Mouse (Mus musculus): ENCODE data around the gene Mllt10.

The Mllt10 gene

GRCm38 (mm10) chr2:18195285-18195684 lies 140.2 kb downstream of the Mllt10 start:
- no peak for DNase-seq (ENCODE audit: low read depth, low spot score)

DNA sequence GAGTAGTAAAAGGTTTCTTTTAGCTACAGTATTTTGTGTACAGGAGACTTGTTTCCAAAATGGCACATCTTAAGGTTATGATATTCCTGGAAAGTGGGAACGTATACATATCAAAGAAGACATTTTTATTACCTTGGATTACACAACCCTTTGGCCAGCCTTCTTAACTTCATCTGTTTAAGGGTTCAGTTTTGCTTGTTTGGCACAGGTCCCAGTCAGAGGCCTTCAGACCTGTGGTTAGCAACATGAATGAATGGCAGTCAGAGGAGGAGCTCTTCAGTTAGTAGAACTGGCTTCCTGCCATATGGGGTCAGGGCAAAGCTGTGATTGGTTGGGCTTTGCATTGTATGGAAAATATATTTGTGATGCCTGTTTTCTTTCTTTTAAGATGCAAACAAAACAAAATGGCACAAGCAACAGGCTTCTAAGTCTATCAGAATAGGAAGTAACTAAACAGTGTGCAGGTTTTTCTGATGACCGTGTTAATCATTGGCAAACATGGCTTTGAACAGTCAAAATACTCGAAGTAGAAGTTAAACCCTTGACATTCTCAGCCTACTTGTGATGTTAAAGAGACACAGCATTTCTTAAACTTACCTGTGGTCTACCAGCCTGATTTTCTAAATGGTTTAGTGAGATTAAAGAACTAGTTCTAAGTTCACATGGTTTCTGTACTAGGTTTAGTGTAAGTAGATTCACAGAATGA lies 140.8 kb downstream of the Mllt10 start:
- DNase-seq (ENCODE audit: low read depth, low spot score): no peak

- DNase-seq (ENCODE audit: low read depth, low spot score): no peak
Measured at GRCm38 (mm10) chr2:18201820-18202462, 146.9 kb downstream of the Mllt10 start.

- peak; percentile 50 for DNase-seq (ENCODE audit: low read depth, low spot score)
Measured at GRCm38 (mm10) chr2:18202923-18203322, 147.9 kb downstream of the Mllt10 start.

GRCm38 (mm10) chr2:18205118-18205517 lies 150.1 kb downstream of the Mllt10 start:
- DNase-seq (ENCODE audit: low read depth, low spot score): peak; percentile 79

DNA sequence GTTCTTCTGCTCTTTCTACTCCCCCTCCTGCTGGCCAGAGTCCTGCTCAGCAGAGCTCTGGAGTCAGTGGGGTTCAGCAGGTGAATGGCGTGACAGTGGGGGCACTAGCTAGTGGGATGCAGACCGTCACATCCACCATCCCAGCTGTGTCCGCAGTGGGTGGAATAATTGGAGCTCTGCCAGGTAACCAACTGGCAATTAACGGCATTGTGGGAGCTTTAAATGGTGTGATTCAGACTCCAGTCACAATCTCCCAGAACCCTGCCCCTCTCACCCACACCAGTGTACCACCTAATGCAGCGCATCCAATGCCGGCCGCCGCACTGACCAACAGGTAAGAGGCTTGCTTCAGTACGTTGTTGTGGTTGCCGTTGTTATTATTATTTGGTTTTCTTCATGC lies 151.8 kb downstream of the Mllt10 start:
- no peak for DNase-seq (ENCODE audit: low read depth, low spot score)

- no peak for DNase-seq (ENCODE audit: low read depth, low spot score)
Measured at GRCm38 (mm10) chr2:18208578-18208977, 153.5 kb downstream of the Mllt10 start.

- DNase-seq (ENCODE audit: low read depth, low spot score): no peak
Measured at GRCm38 (mm10) chr2:18209211-18209823, 154.3 kb downstream of the Mllt10 start.

DNA sequence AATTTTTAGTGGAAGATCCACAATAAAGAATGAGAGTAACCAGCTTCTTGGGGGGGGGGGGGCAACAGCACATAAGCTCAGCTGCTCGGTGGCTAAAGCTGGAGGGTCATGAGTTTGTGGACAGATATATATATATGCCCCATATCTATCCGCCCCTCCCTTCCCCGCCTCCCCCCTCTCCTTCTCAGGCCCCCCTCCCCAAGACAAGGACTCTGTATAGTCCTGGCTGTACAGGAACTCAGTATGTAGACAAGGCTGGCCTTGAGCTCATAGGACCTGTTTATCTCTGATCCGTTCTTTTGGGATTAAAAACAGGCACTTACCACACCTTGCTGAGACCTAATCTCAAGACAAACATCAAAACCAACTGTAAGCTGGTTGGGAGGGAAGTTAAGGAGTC lies 154.9 kb downstream of the Mllt10 start:
- no peak for DNase-seq (ENCODE audit: low read depth, low spot score)

DNA sequence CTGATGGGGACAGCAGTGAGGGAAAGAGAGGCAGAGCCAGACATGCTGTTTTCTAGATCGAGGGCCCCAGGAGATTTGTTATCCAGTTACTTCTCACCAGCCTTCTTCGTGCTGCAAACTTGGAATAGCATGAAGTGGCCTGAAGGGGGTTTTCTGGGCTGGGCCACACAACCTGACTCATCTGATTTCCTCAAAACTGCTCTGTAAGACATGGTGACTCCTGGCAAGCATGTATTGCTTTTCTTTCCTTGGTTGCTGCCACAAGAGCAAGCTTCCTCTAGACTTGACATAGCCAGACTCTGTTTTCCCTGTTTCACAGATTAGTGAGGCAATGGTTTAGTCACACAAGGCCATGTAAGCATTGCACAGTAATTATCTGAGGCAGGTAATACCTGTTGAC lies 159.0 kb downstream of the Mllt10 start:
- DNase-seq (ENCODE audit: low read depth, low spot score): no peak

- DNase-seq (ENCODE audit: low read depth, low spot score): no peak
Measured at GRCm38 (mm10) chr2:18217867-18218266, 162.8 kb downstream of the Mllt10 start.

DNA sequence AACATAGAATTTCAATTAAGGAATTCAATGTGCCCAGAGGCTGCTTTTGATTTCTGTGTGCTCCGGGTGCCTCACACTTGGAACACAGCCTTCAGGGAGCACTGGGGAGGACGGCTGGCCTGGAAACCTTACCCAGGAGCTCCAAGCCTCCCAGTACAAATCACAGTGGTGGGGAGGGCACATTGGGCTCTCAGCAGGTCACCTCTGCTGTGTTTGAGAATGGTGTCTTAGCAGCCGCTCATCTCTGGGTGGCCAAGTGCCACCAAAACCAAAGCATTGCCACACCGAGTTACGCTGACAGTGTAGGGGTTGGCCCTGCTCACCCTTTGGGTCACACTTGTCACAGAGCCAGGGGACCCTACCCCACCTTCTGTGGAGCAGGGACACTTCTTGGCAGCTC lies 163.5 kb downstream of the Mllt10 start:
- no peak for DNase-seq (ENCODE audit: low read depth, low spot score)

- no peak for DNase-seq (ENCODE audit: low read depth, low spot score)
Measured at GRCm38 (mm10) chr2:18219136-18219535, 164.1 kb downstream of the Mllt10 start.

GRCm38 (mm10) chr2:18219569-18219968 lies 164.5 kb downstream of the Mllt10 start:
- no peak for DNase-seq (ENCODE audit: low read depth, low spot score)

- no peak for DNase-seq (ENCODE audit: low read depth, low spot score)
Measured at GRCm38 (mm10) chr2:18228486-18229062, 173.5 kb downstream of the Mllt10 start.

DNA sequence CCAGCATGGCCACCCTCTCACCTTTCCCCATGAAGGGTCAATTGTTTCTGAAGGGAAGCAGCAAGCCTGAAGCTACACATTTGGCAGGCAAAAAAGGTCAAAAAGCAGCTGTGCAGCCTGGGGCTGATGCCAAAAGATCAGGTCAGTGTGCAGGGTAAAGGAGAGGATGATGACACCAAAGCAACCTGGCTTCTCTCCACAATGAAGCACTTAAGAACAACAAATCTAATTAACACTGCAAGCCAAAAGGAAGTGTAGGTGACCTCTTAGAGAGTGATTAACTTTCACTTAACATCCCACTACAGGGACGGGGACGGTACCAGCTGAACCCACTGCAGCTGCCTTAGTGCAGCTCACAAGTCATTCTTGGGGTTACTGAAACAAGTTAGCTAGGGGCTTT lies 174.2 kb downstream of the Mllt10 start:
- no peak for DNase-seq (ENCODE audit: low read depth, low spot score)

GRCm38 (mm10) chr2:18231143-18231542 lies 176.1 kb downstream of the Mllt10 start:
- no peak for DNase-seq (ENCODE audit: low read depth, low spot score)

- no peak for DNase-seq (ENCODE audit: low read depth, low spot score)
Measured at GRCm38 (mm10) chr2:18232883-18233567, 178.0 kb downstream of the Mllt10 start.

DNA sequence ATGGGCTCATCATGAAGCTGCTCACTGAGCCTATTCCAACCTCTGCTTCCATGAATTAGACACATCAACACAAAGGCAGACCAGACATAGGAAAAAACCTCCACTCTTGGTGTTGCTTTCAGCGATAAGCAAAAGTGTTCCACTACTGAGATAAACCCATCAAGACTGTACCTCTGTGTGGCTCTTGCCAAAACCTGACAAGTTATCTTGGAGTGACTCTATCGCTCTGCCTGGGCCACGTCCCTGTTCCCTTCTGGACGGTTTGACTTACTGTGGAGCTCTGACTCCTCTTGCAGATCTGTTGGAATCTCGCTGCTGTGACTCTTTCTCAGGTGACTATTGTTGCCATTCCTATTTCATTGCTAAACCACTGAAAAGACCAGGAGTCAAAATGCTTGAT lies 180.5 kb downstream of the Mllt10 start:
- no peak for DNase-seq (ENCODE audit: low read depth, low spot score)

GRCm38 (mm10) chr2:18249224-18249623 lies 194.2 kb downstream of the Mllt10 start:
- DNase-seq (ENCODE audit: low read depth, low spot score): no peak

All from ES-CJ7 (cell line).